Mouse (Mus musculus): Measurements from ENCODE around the gene Atf2.

DNA sequence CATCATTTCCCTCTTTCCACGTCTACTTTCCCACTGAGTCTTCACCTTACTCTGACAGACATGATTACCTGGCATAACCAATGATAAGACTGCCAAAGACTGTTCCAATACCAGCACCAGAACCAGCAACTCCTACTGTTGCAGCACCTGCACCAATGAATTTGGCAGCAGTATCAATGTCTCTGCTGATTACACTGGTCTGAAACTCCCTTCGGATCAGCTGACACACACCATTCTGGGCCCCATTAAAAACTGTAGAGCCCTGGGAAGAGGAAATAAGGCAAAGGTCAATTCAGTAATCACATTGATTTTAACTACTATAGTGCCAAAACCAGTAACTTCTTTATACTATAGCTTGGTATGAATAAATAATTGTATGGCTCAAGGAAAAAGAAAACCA lies 16.7 kb upstream of the Atf2 start:
- TF ChIP-seq GATA2 (IDR thresholded peaks at IDR 0.05; ENCODE audit: borderline replicate concordance, low read depth, low read length) (no peak), CTCF (IDR thresholded peaks at IDR 0.05; ENCODE audit: low read depth, low read length) (no peak), GATA1 (IDR thresholded peaks at IDR 0.05; ENCODE audit: borderline replicate concordance, low read length) (no peak), TAL1 (conservative IDR thresholded peaks at IDR 0.05; ENCODE audit: low read depth, low read length) (no peak), POLR2AphosphoS5 (IDR thresholded peaks at IDR 0.05; ENCODE audit: insufficient replicate concordance, low read depth, low read length) (no peak)
